Mouse (Mus musculus) layer of hippocampus, adult 8-10 months (tissue): Measurements from ENCODE around the gene Hsp90ab1. TPM values are rescaled to one million over a fixed set of nuclear protein-coding genes. Genes with fewer than 3 reads are reported as not detected.
A peak's percentile ranks its signal among the peaks of the same experiment; 100 is the strongest.

Source experiments
- DNase-seq, 2 experiments: peaks; one replicate each; pipeline ENCODE4 v3.0.0; 2022; ENCODE audit warnings: low spot score in 2 of 2
- total RNA-seq, 4 experiments: library from RNA; stranded (reverse); gene quantifications; 2 replicates each; pipeline ENCODE4 v1.2.4; 2022

Gene Hsp90ab1
- total RNA-seq, 4 experiments from 2014 or later, result 1,566 to 2,023 (median 1,742) TPM

DNA sequence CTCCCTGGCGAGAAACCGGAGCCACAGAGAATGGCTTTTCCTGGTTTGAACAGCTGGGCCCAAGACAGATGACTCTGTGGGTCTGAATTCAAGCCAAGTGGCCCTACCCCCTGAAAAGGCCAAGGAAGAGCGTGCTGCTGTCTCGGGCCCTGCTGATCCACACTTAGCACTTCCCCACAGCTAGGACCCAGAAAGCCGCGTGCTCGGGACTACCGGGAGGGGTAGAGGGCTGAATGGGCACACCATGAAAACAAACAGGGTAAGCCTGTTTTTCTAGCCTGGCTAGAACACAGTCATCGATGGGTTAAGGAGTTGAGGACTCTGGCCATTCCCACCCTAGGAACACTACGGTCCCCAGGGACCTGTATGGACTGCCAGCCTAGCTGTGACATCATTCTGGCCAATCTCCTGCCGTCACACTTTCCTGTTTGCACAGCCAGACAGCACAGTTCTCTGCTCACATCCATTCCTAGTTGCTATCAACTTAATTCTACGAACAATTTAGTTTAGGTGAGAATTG, 7.9 kb upstream of the Hsp90ab1 start:
- DNase-seq, result no peak

DNA sequence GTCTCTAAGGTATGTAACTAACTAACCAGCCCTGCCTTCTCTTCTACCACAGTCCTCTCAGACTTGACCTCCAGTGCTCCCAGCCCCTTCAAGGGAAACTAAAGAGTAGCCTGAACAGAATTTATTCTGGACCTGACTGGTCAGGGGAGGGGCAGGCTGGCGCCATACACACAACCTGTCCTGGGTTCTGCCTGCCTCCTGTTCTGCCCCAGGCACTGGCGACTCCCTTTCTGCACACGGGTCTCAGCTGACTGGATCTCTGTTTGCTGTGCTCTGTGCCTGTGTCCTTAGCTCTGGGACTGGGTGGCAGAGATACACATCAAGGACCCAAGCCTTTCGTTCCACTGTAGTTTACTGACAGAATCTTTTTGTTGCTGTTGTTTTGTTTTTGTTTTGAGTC, 6.5 kb upstream of the Hsp90ab1 start:
- DNase-seq, result no peak

DNA sequence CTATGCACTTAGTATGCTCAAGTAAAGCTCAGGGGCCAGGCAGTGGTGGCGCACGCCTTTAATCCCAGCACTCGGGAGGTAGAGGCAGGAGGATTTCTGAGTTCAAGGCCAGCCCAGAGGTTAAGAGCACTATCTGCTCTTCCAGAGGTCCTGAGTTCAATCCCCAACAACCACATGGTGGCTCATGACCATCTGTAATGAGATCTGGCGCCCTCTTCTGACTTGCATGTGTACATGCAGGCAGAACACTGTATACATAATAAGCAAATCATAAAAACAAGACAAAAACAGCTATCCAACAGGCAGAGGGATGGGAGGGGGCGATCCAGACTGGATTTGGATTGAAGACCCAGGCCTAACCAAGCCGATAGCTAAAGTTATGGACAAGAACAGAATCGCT, 5.8 kb upstream of the Hsp90ab1 start:
- DNase-seq, result no peak

DNA sequence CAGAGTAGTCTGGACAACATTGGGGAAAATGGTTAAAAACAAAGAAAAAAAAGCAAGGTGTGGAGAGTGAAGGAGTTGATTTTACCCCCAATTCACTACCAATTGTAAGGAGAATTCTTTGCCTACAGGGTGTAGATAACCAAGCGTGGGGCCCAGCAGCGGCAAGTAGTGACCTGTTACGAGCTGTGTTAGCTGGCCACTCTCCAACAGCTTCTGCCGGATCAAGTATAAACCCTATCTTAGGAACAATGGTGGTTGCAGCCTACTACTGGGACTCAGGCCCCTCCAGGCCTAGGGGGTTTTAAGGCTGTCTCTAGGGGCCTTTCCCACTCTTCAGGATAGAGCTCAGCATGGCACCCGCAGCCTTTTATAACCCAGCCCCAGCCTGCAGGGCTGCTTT, 5.2 kb upstream of the Hsp90ab1 start:
- no peak for DNase-seq

DNA sequence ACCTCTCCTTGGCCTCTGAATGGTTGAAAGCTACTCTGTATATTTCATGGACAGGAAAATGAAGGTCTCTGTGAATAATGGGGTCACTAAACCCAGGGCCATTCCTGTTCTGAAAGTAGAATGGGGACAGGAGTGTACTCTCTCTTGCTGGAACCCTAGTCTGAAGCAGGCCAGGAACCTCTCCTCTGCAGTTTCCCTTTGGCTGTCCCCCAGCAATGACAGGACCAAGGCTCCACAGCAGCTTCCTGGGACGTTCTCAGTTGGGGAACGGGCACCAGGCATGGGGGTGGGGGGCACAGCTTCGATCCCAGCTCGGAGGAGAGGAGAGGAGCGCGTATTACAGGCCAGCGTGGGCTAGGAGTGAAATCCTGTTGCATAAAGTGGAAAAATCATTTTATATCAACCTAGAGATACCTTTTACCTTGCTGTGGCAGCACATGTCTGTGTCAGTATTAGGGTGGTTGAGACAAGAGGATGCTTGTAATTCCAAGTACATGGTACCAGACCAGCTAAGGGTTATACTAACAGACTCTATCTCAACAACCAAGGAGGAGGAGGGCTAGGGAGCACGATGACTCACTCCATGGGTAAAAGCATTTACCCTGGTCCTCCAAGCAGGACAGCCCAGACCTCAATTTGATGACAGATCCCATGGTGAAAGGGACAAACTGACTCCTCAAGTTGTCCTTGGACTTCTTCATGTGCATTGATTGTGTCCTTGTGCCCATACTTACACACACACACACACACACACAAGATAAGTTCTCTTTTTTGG, 2.2 kb upstream of the Hsp90ab1 start:
- no peak for DNase-seq

DNA sequence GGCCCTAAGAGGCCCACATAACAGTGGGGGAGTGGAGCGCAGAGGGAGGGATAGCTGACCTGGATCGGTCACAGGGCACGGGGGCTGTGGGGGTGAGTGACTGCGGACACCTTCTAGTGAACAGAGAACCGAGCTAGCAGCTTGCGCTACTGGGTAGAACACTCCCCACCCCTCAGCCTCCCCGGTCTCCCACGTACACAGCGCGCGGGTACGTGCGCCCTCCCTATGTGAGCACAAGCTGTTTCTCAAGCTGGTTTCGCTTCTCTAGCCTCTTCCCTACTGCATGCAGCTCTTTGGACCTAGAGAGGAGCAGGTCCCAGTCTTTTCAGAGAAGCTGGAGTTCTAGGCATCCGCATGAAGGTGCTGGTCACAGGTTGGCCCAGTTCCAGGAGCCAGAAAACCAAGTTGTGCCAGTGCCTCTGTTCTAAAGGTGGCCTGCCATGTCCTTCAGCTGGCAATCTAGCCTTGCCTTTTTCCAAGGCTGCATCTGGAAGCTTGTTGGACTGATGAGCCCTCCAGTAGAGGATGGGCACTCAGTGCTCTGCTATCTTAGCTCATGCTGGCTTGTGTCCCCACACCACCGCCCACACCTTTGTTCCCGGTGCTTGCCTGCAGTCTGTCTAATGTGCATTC, 1.2 kb upstream of the Hsp90ab1 start:
- DNase-seq, result peak; percentile 87 to 88

DNA sequence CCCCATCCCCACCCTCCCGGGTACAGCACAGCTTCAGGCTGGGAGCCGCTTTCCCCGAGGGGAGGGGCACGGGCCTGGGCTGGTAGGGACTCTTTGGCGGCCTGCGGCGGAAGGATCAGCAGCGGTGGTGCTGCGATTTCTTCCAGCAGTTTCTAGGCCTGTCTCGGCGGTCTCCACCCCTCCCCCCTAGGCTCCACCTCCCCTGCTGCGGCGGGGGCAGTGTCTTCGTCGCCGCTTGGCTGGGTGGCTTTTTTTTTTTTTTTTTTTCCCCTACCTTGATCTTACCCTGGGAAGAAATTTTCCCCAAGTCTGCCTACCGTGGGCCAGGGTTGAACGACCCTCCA, 681 bp upstream of the Hsp90ab1 start:
- peak; percentile 93 to 98 for DNase-seq

DNA sequence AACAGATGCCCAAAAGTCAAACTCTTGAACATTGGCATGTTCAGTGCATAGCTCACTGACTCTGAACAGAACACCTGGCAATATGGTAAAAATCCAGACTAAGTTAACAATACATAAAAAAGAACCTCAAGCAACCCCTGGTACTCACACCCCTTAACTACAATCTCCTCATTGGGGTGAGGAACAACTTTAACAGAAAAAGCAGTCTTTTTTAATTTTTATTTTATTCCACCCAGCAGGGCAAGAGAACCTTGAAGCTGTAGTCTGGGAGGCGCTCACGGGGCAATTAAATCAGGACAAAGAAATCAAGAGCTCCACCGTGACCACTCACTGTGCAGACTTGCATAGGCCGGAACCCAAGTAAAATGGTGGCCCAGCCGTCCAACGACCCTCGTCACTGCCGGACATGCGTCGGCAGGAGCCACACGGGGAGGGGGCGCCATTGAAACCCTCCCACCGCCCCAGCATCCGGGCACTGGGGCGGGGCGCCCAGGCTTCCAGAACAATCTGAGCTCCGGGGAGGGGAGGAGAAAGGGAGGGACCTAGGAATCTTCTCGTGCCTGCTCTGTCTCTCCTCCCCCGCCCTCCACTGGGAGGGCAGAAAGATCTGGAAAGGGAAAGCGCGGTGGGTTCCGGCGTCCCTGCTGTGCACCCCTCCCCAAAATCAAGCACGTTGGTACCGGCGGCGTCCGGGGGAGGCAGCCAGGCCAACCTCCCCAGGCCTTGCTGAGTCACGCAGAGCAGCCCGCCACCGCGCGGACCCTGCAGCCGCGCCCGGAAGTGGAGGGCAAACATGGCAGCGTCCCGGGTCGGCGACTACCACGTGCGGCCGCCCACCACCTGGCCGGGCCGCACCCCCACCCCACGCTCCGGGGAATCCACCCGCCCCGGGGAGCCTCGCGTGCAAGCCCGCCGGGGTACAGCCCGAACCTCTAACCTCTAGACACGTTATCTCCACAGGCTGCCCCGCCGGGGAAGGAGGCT, 676 bp downstream of the Hsp90ab1 start:
- peak; percentile 57 to 62 for DNase-seq

DNA sequence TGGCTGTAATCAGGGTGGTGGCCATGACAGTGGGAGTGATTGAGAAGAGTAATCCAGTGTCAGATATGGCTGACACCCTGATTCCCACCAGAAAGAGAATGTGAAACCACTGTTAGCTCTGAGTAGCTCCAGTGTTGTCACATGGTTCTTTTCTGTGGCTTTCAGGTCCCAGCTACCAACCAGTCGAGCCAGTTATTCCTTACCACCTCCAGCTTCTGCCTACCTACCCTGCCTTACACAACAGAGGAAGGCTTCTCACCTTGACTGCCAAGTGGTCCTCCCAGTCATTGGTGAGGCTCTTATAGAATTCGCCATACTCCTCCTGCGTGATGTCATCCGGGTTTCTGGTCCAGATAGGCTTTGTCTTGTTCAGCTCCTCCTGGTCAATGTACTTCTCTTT, 3.1 kb downstream of the Hsp90ab1 start:
- no peak for DNase-seq

DNA sequence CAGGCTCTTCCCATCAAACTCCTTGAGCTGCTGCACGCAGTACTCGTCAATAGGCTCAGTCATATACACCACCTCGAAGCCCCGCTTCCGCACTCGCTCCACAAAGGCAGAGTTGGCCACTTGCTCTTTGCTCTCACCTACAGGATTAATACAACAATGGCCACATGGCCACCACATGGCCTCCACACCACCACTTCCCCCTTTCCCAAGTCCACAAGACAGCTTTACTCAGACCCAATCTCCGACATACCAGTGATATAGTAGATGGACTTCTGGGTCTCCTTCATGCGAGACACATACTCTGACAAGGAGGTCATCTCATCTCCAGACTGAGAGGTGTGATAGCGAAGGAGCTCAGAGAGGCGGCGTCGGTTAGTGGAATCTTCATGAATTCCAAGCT, 4.1 kb downstream of the Hsp90ab1 start:
- DNase-seq, result no peak

DNA sequence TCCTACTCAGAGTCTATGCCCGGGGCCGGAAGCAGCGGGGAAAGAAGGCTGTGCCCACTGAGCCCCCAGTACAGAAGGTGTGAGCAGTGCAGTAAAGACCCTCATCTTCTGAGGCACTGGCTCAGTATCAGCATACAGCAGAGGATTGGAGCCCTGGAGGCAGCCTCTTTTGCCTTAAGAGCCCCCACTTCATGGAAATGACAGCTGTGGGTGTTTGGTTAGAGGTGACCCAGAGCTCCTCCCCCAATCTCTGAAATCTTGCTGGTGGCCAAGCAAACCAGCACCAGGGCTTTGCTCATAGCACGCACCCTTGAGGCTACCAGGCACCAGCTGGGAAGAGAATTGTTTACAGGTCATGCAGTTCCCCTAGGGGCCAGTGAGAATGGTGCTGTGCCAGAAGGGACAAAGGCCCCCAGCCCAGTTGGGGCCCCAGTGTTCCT, 5.9 kb downstream of the Hsp90ab1 start:
- DNase-seq, result no peak

DNA sequence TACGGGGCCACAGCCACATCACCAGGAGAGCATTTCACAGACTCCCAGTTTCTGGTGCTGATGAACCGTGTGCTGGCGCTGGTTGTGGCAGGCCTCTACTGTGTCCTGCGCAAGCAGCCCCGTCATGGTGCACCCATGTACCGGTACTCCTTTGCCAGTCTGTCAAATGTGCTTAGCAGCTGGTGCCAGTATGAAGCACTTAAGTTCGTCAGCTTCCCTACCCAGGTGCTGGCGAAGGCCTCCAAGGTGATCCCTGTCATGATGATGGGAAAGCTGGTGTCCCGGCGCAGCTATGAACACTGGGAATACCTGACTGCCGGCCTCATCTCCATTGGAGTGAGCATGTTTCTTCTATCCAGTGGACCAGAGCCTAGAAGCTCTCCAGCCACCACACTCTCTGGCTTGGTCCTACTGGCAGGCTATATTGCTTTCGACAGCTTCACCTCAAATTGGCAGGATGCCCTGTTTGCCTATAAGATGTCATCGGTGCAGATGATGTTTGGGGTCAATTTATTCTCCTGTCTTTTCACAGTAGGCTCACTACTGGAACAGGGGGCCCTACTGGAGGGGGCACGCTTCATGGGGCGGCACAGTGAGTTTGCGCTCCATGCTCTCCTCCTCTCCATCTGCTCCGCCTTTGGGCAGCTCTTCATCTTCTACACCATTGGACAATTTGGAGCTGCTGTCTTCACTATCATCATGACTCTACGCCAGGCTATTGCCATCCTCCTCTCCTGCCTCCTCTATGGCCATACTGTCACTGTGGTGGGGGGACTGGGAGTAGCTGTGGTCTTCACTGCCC, 6.5 kb downstream of the Hsp90ab1 start:
- DNase-seq, result peak in 1 of 2 experiments; percentile 46

DNA sequence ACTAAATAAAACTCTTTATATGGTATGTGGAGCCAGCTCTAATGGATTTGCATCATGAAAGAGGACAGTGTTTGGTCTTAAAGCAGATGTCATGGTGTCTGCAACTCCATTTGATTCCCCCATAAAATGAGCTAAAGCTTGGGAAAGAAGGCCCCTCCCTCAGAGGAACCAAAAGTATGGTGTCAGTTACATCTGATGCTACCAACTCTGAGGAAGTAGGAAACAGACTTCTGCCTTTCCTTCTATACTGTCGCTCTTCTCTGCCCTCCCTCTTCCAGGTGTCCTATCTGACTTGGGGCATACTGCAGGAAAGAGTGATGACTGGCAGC, 7.1 kb downstream of the Hsp90ab1 start:
- no peak for DNase-seq

DNA sequence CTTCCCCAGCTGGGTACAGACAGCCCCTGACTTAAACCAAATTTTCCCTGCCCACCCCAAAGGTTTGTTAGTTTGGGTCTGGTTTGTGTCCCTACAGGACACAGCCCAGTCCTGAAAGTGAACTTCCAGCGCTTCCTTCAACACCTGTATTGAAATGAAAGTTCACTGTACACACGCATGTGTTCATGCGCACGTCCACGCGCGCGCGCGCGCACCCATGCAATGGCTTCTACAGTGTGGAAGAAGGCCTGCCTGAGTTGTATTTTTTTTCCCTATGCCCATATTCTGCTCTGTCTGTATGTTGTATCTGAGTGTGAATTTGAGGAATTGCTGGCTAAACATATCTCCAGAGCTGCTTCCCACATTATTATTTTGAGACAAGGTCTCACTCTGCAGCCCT, 8.0 kb downstream of the Hsp90ab1 start:
- no peak for DNase-seq

DNA sequence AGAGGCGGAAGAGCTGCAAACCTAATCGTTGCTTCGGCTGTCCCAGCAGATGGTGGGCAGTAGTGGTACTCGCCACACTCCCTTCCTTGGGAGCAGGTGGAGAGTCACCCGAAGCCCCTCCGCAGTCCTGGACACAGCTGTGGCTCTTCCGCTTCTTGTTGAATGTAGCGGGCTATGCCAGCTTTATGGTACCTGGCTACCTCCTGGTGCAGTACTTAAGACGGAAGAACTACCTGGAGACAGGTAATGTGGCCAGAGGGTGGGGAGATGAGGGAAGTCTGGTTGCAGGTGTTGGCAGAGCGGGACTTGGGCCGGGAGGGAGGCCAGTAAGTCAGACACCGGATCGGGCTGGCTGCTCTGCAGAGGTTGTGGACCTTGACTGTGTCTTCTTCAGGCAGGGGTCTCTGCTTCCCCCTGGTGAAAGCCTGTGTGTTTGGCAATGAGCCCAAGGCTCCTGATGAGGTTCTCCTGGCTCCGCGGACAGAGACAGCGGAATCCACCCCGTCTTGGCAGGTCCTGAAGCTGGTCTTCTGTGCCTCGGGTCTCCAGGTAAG, 8.5 kb downstream of the Hsp90ab1 start:
- no peak for DNase-seq

DNA sequence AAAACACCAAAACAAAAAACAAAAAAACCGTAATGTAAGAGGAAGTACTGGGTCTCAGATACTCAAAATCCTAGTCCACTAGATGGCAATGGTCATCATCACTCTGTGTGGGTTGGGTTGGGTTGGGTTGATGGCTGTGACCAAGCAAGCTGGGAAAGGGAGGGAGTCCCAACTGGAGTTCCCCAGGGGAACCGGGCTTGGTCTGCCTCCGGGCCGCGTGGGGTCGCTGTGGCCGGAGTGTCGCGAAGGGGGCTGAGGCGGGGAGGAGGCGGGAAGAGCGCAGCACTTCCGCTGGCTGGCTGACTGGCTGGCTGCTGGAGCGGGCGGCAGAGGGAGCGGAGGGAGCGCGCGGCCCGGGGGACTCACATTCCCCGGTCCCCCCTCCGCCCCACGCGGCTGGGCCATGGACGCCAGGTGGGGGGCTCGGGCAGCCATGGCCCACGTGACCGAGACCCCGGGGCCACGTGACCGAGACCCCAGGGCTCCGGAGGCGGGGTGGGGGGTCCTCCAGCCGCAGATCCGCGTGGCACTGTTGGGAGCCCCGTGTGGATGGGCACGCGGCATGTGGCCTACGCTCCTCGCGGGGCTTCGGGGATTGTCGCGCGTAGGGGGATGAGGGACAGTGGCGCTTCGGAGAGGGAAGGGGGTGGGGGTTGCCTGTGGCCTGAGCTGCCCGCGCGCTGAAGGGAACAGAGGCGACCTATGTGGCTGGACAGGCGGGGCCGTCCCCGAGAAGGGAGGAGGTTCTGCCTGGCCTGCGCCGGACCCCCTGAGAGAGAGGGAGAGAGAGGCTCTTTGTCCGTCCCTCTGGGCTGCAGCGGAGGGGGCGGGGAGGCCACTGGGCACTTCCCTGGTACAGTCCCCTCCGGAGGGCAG, 9.2 kb downstream of the Hsp90ab1 start, which contains the start of gene Slc35b2:
Gene Slc35b2, plus strand, starts transcription at position 220 of the 876 bp plus-strand sequence.
- peak; percentile 82 to 86 for DNase-seq

DNA sequence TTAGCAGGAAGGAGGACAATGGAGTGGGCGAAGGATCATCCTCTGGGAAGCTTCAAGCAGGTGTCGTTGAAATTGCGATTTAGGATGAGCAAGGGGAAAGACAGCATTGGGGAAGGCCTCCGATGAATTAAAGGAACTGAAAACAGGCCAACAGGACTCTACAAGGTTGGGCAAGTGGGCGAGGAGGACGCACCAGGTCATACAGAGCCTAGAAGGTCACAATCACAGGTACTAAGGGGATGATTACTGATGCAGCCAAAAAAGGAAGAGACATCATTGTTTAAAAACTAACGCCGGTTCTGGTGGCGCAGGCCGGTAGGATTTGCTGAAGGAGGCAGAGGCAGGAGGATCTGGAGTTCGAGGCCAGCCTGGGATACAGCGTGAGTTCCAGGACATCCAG, 9.9 kb downstream of the Hsp90ab1 start:
- DNase-seq, result no peak

DNA sequence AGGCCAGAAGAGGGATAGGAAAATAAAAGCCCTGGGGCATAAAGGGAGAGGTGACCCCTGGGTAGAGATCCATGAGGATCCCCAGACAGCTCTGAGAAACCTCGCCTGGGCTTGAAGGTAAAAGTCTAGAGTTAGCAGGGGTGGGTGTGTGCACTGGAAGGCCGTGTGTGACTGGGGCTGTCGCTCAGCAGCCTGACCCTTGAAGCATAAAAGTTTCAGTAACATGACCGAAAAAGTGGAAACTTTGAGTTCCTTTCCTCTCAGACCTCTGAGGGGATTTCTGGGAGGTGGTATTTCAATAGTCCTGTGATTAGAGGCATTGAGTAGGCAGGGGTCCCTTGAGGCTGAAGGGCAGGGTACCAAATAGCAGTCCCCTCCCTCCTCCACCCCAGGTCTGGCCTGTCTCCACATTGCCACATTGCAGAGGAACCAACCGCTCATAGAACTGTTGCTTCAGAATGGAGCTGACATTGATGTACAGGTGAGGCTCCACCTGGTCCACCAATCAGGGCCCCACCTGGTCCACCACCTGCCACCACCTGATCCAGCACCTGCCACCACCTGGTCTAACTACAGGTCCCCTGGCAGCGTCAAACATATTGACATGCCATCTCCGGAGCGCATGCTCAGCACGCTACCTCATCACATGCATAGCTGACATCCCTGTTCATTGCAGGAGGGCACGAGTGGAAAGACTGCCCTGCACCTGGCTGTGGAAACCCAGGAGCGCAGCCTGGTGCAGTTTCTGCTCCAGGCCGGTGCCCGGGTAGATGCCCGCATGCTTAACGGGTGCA, 13.1 kb downstream of the Hsp90ab1 start:
- DNase-seq, result no peak
